Mouse (Mus musculus): ENCODE results near the gene Fam166a.
"Not testable (repeated sequence)": the region's sequence is repeated elsewhere in the genome, so short reads cannot be mapped to it uniquely, and the experiment has no call there.

Gene Fam166a

DNA sequence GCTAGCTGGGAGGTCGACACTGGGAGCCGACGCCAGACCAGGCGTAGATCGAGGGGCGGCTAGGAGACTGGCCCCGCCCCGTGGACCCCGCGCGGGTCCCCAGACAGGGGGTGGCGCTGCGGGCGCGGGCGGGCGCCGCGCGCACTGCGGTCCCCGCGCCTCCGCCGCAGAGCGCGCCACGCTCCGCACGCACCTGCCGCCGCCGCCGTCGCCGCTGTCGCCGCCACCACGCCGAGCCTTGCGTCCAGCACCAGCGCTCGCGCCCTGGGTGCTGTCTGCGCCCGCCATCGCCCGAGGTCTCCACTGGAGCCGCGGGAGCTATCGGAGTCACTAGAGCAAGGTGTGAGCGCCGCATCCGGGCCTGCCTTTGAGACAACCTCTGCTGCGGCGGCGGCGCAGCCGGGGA lies 23.6 kb downstream of the Fam166a start, which contains the start of the genes Rnf208 and Cysrt1:
Gene Rnf208 (plus strand): TSS at position 155 of the 406 bp plus-strand sequence.
Gene Cysrt1 (minus strand): TSS at position 352 of the 406 bp plus-strand sequence.
- DNase-seq (ENCODE audit: low spot score), result no peak

DNA sequence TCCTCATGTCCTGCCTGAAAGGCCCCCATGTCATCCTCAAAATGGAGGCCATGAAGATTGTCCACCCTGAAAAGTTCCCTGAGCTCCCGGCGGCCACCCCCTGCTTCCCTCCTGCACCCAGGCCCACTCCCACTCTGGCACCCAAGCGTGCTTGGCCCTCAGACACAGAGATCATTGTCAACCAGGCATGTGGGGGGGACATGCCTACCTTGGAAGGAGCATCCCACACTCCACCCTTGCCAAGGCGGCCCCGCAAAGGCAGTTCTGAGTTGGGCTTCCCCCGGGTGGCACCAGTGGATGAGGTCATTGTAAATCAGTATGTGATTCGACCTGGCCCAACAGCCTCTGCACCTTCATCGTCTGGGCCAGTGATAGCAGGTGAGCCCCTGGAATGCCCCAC lies 24.8 kb downstream of the Fam166a start:
- peak; percentile 69 for DNase-seq (ENCODE audit: low spot score)

- DNase-seq (ENCODE audit: low spot score), result no peak
Observed at GRCm38 (mm10) chr2:25244144-25244543, 25.6 kb downstream of the Fam166a start.

GRCm38 (mm10) chr2:25246183-25247072 lies 27.9 kb downstream of the Fam166a start, which contains the start of gene AL732309.1:
TSS of gene AL732309.1 (minus strand) at chr2:25246863.
- no peak for DNase-seq (ENCODE audit: low spot score)

GRCm38 (mm10) chr2:25252331-25252730 lies 33.8 kb downstream of the Fam166a start:
- no peak for DNase-seq (ENCODE audit: low spot score)

DNA sequence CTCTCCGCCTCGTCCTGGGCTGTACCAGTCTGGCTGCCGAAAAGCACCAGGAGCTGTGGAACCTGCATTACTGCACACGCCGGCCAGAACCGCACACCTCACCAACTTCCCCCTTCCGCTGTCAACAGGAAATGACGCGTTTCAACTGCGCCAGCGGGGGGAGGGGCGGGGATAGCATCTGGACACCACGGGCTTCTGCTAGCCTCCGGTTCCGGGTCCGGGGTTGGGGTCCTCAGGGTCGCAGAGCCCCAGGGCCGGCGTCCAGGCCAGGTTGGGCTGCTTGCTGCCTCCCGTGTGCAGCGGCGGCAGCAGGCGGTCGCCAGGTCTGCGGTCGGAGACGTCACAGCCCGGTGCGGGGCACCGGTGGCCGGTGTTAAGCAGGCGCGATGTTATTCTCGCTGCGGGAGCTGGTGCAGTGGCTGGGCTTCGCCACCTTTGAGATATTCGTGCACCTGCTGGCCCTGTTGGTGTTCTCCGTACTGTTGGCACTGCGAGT lies 36.8 kb downstream of the Fam166a start, which contains the start of gene Tmem203:
Gene Tmem203 (plus strand): TSS at position 156 of the 496 bp plus-strand sequence.
- DNase-seq (ENCODE audit: low spot score), result peak; percentile 95

DNA sequence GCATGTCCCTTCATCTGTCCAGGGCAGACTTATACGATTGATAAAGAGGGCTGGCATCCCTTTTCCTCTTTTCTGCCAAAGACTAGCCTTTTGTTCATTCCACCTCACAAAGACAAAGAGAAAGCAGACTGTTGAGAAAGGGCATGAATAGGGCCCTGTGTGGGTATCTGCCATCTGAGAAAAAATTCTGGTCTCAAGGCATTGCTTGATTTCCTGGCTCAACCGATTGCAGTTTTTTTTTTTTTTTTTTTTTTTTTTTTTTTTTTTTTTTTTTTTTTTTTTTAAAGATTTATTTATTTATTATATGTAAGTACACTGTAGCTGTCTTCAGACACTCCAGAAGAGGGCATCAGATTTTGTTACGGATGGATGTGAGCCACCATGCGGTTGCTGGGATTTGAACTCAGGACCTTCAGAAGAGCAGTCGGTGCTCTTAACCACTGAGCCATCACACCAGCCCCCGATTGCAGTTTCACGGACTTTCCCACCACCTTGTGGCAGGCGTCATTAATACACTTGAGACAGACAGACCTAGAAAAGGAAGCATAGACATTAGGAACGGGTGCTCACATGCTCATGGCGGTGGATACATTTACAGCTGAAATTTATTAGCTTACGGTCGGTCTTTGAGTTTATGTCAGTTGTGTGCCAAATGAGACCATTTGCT lies 38.0 kb downstream of the Fam166a start:
- DNase-seq (ENCODE audit: low spot score), result peak; percentile 75

DNA sequence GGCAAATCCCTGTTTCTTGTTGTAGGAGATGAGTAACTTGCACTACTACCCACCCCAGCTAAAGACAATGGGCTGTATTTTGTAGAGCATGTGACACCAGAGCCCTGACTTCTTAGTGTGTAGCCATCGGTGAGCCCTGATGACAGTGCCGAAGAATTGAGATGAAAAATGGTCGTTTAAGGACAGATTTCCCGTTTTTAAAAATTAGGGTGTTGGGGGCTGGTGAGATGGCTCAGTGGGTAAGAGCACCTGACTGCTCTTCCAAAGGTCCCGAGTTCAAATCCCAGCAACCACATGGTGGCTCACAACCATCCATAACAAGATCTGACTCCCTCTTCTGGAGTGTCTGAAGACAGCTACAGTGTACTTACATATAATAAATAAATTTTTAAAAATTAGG lies 38.7 kb downstream of the Fam166a start:
- DNase-seq (ENCODE audit: low spot score), result not testable (repeated sequence)

GRCm38 (mm10) chr2:25258887-25259286 lies 40.3 kb downstream of the Fam166a start:
- no peak for DNase-seq (ENCODE audit: low spot score)

DNA sequence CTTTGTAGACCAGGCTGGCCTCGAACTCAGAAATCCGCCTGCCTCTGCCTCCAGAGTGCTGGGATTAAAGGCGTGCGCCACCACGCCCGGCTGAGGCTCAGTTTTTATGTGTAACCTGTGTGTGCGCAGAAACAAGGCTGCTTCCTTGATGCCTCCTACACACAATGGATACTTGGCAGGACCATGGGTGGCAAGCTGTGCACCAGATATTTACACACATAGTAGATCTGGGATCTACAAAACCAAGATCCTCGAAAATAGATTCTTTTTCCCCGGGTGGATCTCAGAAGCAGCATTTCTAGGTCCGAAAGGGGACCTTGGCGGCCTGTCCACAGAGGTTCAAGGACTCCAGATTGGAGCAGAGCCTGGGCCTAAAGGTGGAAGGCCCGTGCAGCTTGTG lies 43.3 kb downstream of the Fam166a start:
- DNase-seq (ENCODE audit: low spot score), result no peak

DNA sequence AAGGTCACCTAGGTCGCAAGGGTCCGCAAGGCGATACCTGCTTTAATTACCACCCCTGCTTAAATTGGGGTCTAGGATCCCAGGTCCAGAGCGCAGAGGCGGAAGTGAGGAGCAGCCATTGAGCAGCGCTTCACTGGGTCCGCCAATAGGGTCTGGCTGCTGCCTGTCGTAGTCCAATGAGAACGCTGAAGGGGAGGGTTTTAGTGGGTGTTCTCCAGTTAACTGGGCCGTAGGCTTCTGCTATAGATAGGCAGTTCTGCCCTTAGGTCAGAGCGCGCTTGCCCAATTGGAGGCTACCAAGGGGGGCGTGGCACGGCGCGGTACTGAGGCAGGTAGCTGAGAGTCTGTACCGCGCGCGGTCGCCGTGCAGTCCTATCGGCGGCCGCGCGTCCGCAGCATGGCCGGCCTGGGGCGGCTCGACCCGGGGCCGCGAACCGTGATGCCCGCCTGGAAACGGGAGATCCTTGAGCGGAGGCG lies 43.8 kb downstream of the Fam166a start, which contains the start of gene Tprn:
Gene Tprn (plus strand): TSS at position 328 of the 477 bp plus-strand sequence.
- DNase-seq (ENCODE audit: low spot score), result peak; percentile 93

GRCm38 (mm10) chr2:25262795-25263622 lies 44.5 kb downstream of the Fam166a start:
- DNase-seq (ENCODE audit: low spot score), result peak; percentile 62

DNA sequence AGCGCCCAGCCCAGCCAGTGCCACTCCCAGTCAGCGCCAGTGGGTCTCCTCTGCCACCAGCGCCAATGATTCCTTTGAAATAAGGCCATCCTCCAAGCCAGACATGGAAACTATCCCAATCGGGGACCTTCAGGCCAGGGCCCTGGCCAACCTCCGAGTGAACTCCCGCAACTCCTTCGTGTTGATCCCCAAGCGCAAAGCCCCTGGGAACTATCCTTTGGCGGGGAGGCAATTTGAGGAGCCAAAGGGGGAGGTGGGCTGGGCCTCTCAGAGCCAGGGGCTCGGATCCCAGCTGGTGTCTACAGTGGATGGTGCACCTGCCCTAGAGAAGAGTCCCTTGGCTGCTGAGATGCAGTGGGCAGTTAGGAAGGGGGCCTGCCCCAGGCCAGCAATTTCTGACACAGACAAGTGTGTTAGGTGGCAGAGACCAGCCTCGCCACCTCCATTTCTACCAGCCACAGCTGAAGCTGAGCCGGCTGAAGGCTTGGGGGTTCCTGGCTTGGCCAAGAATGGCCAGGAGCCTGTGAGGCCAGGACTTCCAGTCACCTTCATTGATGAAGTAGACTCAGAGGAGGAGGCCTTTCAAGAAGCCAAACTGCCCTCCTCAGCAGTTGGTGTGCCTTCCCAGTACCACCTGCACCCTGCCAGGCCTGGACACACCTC lies 45.2 kb downstream of the Fam166a start:
- no peak for DNase-seq (ENCODE audit: low spot score)

- no peak for DNase-seq (ENCODE audit: low spot score)
Observed at GRCm38 (mm10) chr2:25264286-25264660, 45.7 kb downstream of the Fam166a start.

DNA sequence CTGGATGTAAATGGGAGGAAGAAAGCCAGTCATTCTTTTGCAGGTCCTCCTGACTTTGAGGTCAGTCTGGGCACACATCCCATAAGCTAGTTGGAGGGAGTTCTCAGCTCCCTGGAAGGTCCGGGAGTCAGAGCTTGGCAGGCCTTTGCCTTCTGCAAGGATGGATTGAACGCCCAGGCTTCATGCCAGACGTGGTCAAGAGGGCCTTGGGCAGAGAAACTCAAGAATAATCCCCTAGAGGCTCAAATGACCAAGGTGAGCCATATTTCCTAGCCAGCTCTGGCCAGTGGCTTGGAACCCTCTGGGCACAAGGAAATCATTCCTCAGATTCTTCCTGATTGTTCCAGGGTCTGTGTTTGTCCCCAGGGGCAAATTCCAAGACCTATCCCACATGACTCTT lies 46.3 kb downstream of the Fam166a start:
- DNase-seq (ENCODE audit: low spot score), result no peak

DNA sequence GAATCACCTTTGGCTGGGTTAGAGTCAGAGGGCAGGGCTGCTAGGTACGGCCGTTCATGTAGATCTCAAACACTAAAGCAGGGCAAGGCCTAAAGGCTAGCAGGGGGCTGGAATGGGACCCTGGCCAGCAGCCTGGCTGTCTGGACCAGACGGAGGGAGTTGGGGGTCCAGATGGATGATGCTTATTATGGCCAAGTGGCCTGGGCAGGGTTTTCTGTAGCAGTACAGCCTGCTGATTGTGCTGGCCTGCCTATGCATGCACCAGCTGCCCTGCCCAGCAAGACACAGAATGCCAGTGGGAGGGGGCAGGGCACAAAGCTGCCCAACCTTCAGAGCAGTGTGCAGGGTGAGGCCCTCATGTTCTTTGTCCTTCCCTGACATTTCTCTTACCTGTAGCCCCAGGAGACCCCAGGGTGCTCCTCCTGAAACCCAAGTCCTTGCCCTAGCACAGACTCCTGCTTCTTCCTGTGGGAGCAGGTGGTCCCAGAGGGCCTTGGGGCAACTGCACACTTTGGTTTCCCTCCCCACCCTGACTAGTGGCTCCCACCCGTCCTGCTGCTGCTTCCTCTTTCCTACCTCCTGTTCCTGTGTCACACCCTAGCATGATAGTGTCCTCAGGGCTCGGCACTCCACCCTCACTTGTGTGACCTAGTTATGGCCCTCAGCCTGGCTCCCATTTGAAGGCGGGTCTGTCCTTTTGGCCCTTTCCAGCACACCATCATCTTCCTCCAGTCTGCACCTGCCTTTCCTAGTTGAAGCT lies 47.5 kb downstream of the Fam166a start:
- no peak for DNase-seq (ENCODE audit: low spot score)

- DNase-seq (ENCODE audit: low spot score), result no peak
Observed at GRCm38 (mm10) chr2:25266720-25267119, 48.2 kb downstream of the Fam166a start.

GRCm38 (mm10) chr2:25267241-25267640 lies 48.7 kb downstream of the Fam166a start:
- DNase-seq (ENCODE audit: low spot score), result no peak

DNA sequence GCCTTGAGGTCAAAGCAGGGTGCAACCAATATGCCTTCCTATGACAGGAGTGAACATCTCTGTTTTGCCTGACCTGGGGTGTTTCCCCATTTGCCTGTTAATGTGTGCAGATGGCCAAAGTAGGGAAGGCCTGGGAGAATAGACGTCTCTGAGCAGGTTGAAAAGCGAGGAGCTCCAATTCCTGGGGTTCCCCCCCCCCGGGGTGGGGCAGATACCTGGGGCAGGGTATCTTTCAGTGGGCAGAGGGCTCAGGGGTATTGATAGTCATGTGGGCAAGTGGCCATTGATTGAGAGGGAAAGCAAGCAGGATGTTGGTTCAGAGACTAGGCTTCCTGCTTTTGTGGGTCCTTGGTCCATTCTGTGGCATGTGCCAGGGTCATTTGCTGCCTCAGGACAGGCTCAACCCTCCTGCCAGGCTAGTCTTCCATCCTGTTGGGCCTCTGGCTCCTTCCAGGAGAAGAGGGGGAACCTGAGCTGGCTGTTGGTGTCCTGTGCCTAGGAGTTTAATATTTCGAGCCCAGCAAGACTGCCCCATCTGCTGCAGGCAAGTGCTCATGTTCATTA lies 49.3 kb downstream of the Fam166a start:
- DNase-seq (ENCODE audit: low spot score), result no peak
